Comparison of ENCODE assay signal across 8 mouse cellular contexts in genomic region chr15:78914091-78914822, GRCm38 (mm10). TPM values are rescaled to one million over a fixed set of nuclear protein-coding genes. Genes with fewer than 3 reads are reported as not detected.
DNase-seq lines count a peak whose midpoint lies in the region; ATAC-seq and TF ChIP-seq lines count a peak whose summit lies in the region.

No protein-coding gene starts in this region.

- H3K9me3 ChIP-seq in heart, embryonic 16.5 days (replicated peaks; ENCODE audit: control insufficient read depth, low read length) = no peaks in the 10 kb centered on the region
- no peaks in the 10 kb centered on the region for H3K9me3 ChIP-seq in liver, embryonic 14.5 days (ENCODE audit: control insufficient read depth, low read length)

- TF ChIP-seq EP300 in liver, embryonic 14.5 days (IDR thresholded peaks at IDR 0.05; ENCODE audit: low read depth) = no peak

- H3K27me3 ChIP-seq in heart, embryonic 16.5 days (ENCODE audit: control insufficient read depth, insufficient read depth, low read length) = no peaks in the 10 kb centered on the region
- H3K27me3 ChIP-seq in liver, embryonic 14.5 days (ENCODE audit: control insufficient read depth, insufficient read depth, low read length) = no peaks in the 10 kb centered on the region

- H3K4me3 ChIP-seq in heart, embryonic 16.5 days (ENCODE audit: low read length) = peak overlapping the region; percentile 65
- peak overlapping the region; percentile 44 to 61 for H3K4me3 ChIP-seq in liver, embryonic 14.5 days (ENCODE audit: insufficient read depth in 1 of 2, low read depth in 2 of 2, low read length in 2 of 2)

- H3K27ac ChIP-seq in heart, embryonic 16.5 days (ENCODE audit: low read length) = peak overlapping the region; percentile 76
- H3K27ac ChIP-seq in liver, embryonic 14.5 days = no peak overlapping the region; the same call in 1 of the 2 replicates

- ATAC-seq in frontal cortex, adult (ENCODE audit: low TSS enrichment) = peak; percentile 30
- peak; percentile 58 for ATAC-seq in heart, embryonic 16.5 days (replicated peaks; ENCODE audit: extremely low read depth, insufficient read depth, low FRiP score)
- peak; percentile 63 for ATAC-seq in liver, embryonic 14.5 days (ENCODE audit: insufficient read depth)

- TF ChIP-seq CTCF in liver, embryonic 14.5 days (IDR thresholded peaks at IDR 0.05; ENCODE audit: low read depth) = 0 out of 2 replicates have a peak, but pooled peaks have one; percentile 4

- H3K4me1 ChIP-seq in heart, embryonic 16.5 days (ENCODE audit: control insufficient read depth, insufficient read depth, low read length) = peaks cover 17% of the 10 kb centered on the region
- peaks cover 6 to 19% of the 10 kb centered on the region in 2 experiments; a peak in 3 of 4 replicates for H3K4me1 ChIP-seq in liver, embryonic 14.5 days (replicated peaks; ENCODE audit: control insufficient read depth in 2 of 2, insufficient read depth in 2 of 2, low read length in 1 of 2)

- H3K4me2 ChIP-seq in heart, embryonic 16.5 days (ENCODE audit: low read depth, low read length) = peak overlapping the region; percentile 95
- H3K4me2 ChIP-seq in liver, embryonic 14.5 days (ENCODE audit: low read depth) = peak overlapping the region; percentile 90

- H3K36me3 ChIP-seq in heart, embryonic 16.5 days (ENCODE audit: control insufficient read depth, insufficient read depth) = peaks cover 6% of the 10 kb centered on the region; the same call in 1 of the 2 replicates
- peaks cover under 1% of the 10 kb centered on the region for H3K36me3 ChIP-seq in liver, embryonic 14.5 days (replicated peaks; ENCODE audit: control insufficient read depth, insufficient read depth, low read depth)

- under 1% methylated on average over 83 of the region's 87 CpGs for WGBS in heart, embryonic 16.5 days
- under 1% methylated on average over 87 of the region's 87 CpGs for WGBS in liver, embryonic 14.5 days (ENCODE audit: insufficient replicate concordance)

- DNase-seq in frontal cortex, postnatal 25 days (ENCODE audit: low spot score in 2 of 2) = no peak
- peak; percentile 30 for DNase-seq in 3T3-L1 (ENCODE audit: low read depth, low spot score)
- peak; percentile 86 for DNase-seq in cerebellum, adult 9-11 months
- DNase-seq in liver, embryonic 14.5 days (ENCODE audit: low read depth in 3 of 3, low spot score in 3 of 3) = no peak
- DNase-seq in right cerebral cortex, postnatal 4 days = peak; percentile 73
- no peak for DNase-seq in urinary bladder, postnatal 36 days (ENCODE audit: low spot score in 2 of 2)

- peak overlapping the region; percentile 80 for H3K9ac ChIP-seq in heart, embryonic 16.5 days (ENCODE audit: low read length)
- H3K9ac ChIP-seq in liver, embryonic 14.5 days (replicated peaks) = peak overlapping the region; percentile 56

RNA-seq across cellular contexts. Expression of gene Pdxp, which starts 0.5 kb away (rescaled TPM):
- polyA plus RNA-seq in heart, embryonic 16.5 days (2015; fragmentation: Nextera tagmentation; extraction: Ambion mirVana) = 16.9 and 18.3 TPM in 2 replicates
- 9.3 and 9.7 TPM in 2 replicates for polyA plus RNA-seq in liver, embryonic 14.5 days (2012; rRNA removed)
- 6.4 and 7.8 TPM in 2 replicates for polyA plus RNA-seq in liver, embryonic 14.5 days (2014; fragmentation: Nextera tagmentation; extraction: Ambion mirVana)

RNA-seq across cellular contexts. Expression of gene Lgals1, which starts 12.3 kb away (rescaled TPM):
- 718 and 722 TPM in 2 replicates for polyA plus RNA-seq in heart, embryonic 16.5 days (2015; fragmentation: Nextera tagmentation; extraction: Ambion mirVana)
- polyA plus RNA-seq in liver, embryonic 14.5 days (2012; rRNA removed) = 447 and 459 TPM in 2 replicates
- 641 and 675 TPM in 2 replicates for polyA plus RNA-seq in liver, embryonic 14.5 days (2014; fragmentation: Nextera tagmentation; extraction: Ambion mirVana)

RNA-seq across cellular contexts. Expression of gene Sh3bp1, which starts 14.7 kb away (rescaled TPM):
- 19.8 and 20.0 TPM in 2 replicates for polyA plus RNA-seq in heart, embryonic 16.5 days (2015; fragmentation: Nextera tagmentation; extraction: Ambion mirVana)
- polyA plus RNA-seq in liver, embryonic 14.5 days (2012; rRNA removed) = 22.2 and 23.2 TPM in 2 replicates
- 13.3 and 15.3 TPM in 2 replicates for polyA plus RNA-seq in liver, embryonic 14.5 days (2014; fragmentation: Nextera tagmentation; extraction: Ambion mirVana)

RNA-seq across cellular contexts. Expression of gene Gm49510, which starts 14.8 kb away (rescaled TPM):
- polyA plus RNA-seq in heart, embryonic 16.5 days (2015; fragmentation: Nextera tagmentation; extraction: Ambion mirVana) = 0.20 and 0.41 TPM in 2 replicates
- 0.03 and 0.17 TPM in 2 replicates for polyA plus RNA-seq in liver, embryonic 14.5 days (2012; rRNA removed)
- polyA plus RNA-seq in liver, embryonic 14.5 days (2014; fragmentation: Nextera tagmentation; extraction: Ambion mirVana) = 0.10 and 0.13 TPM in 2 replicates

RNA-seq across cellular contexts. Expression of gene Nol12, which starts 20.5 kb away (rescaled TPM):
- 28.3 and 33.7 TPM in 2 replicates for polyA plus RNA-seq in heart, embryonic 16.5 days (2015; fragmentation: Nextera tagmentation; extraction: Ambion mirVana)
- polyA plus RNA-seq in liver, embryonic 14.5 days (2012; rRNA removed) = 7.9 and 17.5 TPM in 2 replicates
- polyA plus RNA-seq in liver, embryonic 14.5 days (2014; fragmentation: Nextera tagmentation; extraction: Ambion mirVana) = 31.9 and 32.7 TPM in 2 replicates

Comparison
In these comparisons a context has a peak if more than half of its experiments do, and no peak if none do; other contexts are left out.
1. DNase-seq: peak in 3T3-L1 (single experiment), cerebellum, adult 9-11 months (single experiment) and right cerebral cortex, postnatal 4 days (single experiment); none in frontal cortex, postnatal 25 days (0 of 2), liver, embryonic 14.5 days (0 of 3) and urinary bladder, postnatal 36 days (0 of 2).
2. Peak in every context shown above with its lines, with median percentiles within 50 percentile points of each other: ATAC-seq.